Mouse (Mus musculus): ENCODE measurements around the gene Lrrc2. TPM values are rescaled to one million over a fixed set of nuclear protein-coding genes. Genes with fewer than 3 reads are reported as not detected.

Lrrc2 gene
- polyA plus RNA-seq, 1 experiment from 2014 or later = 0.06 TPM

DNA sequence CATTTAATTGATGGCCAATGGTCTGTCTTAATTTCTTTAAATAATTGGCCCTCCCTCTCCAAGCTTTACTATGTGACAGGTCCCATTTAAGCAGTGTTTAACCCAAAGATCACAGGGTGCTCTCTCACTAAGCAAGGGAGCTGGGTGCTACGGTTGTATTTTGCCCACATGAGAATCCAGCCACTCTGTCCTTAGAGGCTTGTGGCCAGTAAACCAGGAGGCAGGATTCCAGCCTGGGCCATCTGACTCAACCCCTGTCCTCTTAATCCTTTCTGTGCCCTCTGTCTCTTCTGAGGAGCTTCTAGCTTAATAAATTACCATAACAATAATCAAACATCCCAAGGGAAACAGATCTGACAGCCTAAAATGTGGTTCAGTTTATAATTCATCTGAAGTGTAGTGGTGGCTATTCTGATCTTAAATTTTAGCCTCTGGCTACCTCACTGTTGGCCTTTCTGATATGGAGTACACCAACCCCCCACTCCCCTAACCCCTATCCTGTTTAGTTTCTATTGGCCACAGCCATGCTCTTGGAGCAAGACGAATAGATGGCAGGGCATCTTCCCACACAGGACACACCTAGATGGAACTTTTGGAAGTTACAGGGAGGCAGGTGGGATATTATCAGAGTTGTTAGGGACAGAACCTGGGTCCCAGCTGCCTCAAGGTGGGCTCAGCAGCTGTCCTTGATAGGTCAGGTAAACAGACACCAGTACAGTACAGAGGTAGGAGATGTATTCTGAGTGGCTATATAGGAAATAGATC, 3.5 kb downstream of the Lrrc2 start:
- Histone ChIP-seq H3K27me3 (replicated peaks; ENCODE audit: control insufficient read depth, insufficient read depth, low read length) (peaks cover 3% of the 10 kb centered on the region; the same call in 1 of the 2 replicates), H3K36me3 (ENCODE audit: control insufficient read depth, insufficient read depth, low read length) (no peaks in the 10 kb centered on the region), H3K9ac (ENCODE audit: low read depth, low read length) (no peak overlapping the region), H3K4me1 (ENCODE audit: control insufficient read depth, insufficient read depth, low read length) (no peaks in the 10 kb centered on the region), H3K4me2 (ENCODE audit: low read depth, low read length) (no peak overlapping the region), H3K27ac (ENCODE audit: low read length) (no peak overlapping the region), H3K9me3 (ENCODE audit: control insufficient read depth, low read length) (no peaks in the 10 kb centered on the region), H3K4me3 (ENCODE audit: low read length) (no peak overlapping the region)
- 49% methylated on average over 2 of the region's 2 CpGs for WGBS
- ATAC-seq = no peak

DNA sequence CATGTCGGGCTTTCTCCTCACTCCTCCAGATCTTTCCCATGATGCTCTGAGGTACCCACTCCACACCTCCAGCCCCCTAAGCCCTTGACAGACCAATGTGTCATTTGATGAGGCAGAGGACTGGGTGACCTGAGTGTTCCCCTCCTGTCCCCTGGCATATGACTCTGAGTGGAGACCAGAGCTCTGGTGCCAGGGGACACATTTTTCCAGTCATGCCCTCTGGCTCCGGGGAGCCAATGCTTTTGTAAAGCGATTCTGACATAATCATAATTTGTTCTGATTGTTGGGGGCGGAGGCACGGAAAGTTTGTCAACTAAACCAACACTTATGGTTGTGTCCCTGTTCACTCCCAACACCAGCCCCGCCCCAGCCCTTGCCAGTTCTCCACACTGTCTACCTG, 4.6 kb downstream of the Lrrc2 start:
- Histone ChIP-seq H3K4me3 (ENCODE audit: low read length) (no peak overlapping the region), H3K36me3 (ENCODE audit: control insufficient read depth, insufficient read depth, low read length) (no peaks in the 10 kb centered on the region), H3K27ac (ENCODE audit: low read length) (no peak overlapping the region), H3K4me2 (ENCODE audit: low read depth, low read length) (no peak overlapping the region), H3K9ac (ENCODE audit: low read depth, low read length) (no peak overlapping the region), H3K4me1 (ENCODE audit: control insufficient read depth, insufficient read depth, low read length) (no peaks in the 10 kb centered on the region), H3K9me3 (ENCODE audit: control insufficient read depth, low read length) (no peaks in the 10 kb centered on the region), H3K27me3 (replicated peaks; ENCODE audit: control insufficient read depth, insufficient read depth, low read length) (peaks cover 3% of the 10 kb centered on the region; the same call in 1 of the 2 replicates)
- WGBS = 90% methylated on average over 6 of the region's 6 CpGs
- no peak for ATAC-seq

DNA sequence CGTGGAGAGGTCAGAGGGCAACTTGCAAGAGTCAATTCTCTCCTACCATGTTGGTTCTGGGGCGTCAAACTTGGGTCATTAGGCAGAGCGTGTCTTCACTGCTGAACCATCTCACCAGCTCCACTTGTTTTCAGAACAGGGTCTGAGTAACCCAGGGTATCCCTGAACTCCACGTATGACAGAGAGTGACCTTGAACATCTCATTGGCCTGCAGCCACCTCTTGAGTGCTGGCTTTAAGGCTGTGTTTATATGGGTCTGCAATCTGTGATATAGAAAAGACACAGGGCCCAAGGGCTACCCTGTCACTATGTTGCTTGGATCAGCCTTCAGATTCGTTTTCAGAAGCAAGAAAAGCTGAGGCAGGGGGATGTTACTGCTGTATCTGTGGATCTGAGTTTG, 8.3 kb downstream of the Lrrc2 start:
- WGBS = 80% methylated on average over 5 of the region's 5 CpGs
- no peak for ATAC-seq
- H3K4me1 ChIP-seq (ENCODE audit: control insufficient read depth, insufficient read depth, low read length) = no peaks in the 10 kb centered on the region
- no peaks in the 10 kb centered on the region; the same call in 1 of the 2 replicates for H3K27me3 ChIP-seq (replicated peaks; ENCODE audit: control insufficient read depth, insufficient read depth, low read length)
- H3K36me3 ChIP-seq (ENCODE audit: control insufficient read depth, insufficient read depth, low read length) = no peaks in the 10 kb centered on the region
- H3K27ac ChIP-seq (ENCODE audit: low read length) = no peak overlapping the region
- H3K4me3 ChIP-seq (ENCODE audit: low read length) = no peak overlapping the region
- no peak overlapping the region for H3K9ac ChIP-seq (ENCODE audit: low read depth, low read length)
- H3K9me3 ChIP-seq (ENCODE audit: control insufficient read depth, low read length) = no peaks in the 10 kb centered on the region
- no peak overlapping the region for H3K4me2 ChIP-seq (ENCODE audit: low read depth, low read length)

DNA sequence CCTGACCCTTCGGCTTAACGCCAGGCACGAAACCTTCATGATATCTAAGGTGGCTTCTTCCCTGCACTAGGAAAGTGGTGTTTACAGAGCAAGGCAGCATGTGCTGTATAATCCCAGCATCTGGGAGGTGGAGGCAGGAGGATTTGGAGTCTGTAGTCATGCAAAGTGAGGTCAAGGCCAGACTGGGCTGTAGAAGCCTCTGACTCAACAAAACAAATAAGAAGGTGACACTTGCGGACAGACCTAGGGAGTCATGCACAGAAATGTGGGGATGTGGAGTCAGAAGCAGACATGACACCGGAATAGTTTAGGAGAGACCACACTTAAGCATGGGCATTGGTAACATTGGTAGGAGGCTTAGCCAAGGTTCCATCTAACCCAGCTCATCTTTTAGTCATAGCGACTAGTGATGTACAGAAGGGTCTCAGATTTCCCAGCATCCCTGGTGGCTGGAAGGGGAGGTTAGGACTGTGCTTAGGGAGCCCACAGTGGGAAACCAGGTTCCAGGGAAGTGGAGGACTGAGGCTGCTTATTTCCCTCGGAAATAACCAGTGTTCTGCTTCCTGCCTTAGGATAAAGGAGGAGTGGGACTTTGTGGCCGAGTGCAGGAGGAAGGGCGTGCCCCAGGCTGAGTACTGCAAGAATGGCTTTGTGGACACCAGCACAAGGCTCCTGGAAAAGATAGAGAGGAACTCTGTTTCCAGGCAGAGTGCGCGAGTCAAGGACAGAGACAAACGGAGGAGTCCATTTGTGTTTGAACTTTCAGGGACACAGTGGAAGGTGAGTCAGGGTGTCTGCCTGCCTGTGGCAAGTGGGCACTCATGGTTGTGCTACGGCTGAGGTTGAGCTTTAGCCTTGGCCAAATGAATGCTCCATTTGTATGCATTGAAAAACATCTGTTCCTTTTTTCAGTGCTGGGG, 9.1 kb downstream of the Lrrc2 start:
- H3K36me3 ChIP-seq (ENCODE audit: control insufficient read depth, insufficient read depth, low read length) = no peaks in the 10 kb centered on the region
- no peak overlapping the region for H3K4me2 ChIP-seq (ENCODE audit: low read depth, low read length)
- no peaks in the 10 kb centered on the region for H3K4me1 ChIP-seq (ENCODE audit: control insufficient read depth, insufficient read depth, low read length)
- H3K27me3 ChIP-seq (replicated peaks; ENCODE audit: control insufficient read depth, insufficient read depth, low read length) = no peaks in the 10 kb centered on the region; the same call in 1 of the 2 replicates
- WGBS = 79% methylated on average over 13 of the region's 13 CpGs
- ATAC-seq = no peak
- no peak overlapping the region for H3K9ac ChIP-seq (ENCODE audit: low read depth, low read length)
- H3K4me3 ChIP-seq (ENCODE audit: low read length) = no peak overlapping the region
- H3K27ac ChIP-seq (ENCODE audit: low read length) = no peak overlapping the region
- no peaks in the 10 kb centered on the region for H3K9me3 ChIP-seq (ENCODE audit: control insufficient read depth, low read length)

DNA sequence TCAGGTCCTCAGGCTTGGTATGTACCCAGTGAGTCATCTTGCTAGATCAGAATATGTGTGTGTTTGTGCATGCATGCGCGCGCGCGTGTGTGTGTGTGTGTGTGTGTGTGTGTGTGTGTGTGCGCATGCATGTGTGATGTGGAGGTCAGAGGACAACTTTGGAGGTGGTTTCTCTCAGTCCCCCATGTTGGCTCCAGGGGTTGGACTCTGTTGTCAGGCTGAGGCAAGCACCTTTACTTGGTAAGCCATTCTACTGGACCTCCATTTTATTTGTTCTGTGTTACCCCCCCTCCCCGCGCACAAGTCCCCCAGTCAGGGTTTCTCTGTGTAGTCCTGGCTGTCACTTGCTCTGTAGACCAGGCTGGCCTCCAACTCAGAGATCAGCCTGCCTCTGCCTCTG, 10.0 kb downstream of the Lrrc2 start:
- no peak overlapping the region for H3K4me2 ChIP-seq (ENCODE audit: low read depth, low read length)
- H3K9me3 ChIP-seq (ENCODE audit: control insufficient read depth, low read length) = no peaks in the 10 kb centered on the region
- H3K4me3 ChIP-seq (ENCODE audit: low read length) = no peak overlapping the region
- no peak for ATAC-seq
- no peaks in the 10 kb centered on the region for H3K4me1 ChIP-seq (ENCODE audit: control insufficient read depth, insufficient read depth, low read length)
- WGBS = 99% methylated on average over 8 of the region's 8 CpGs
- no peak overlapping the region for H3K27ac ChIP-seq (ENCODE audit: low read length)
- H3K27me3 ChIP-seq (replicated peaks; ENCODE audit: control insufficient read depth, insufficient read depth, low read length) = no peaks in the 10 kb centered on the region
- H3K36me3 ChIP-seq (ENCODE audit: control insufficient read depth, insufficient read depth, low read length) = no peaks in the 10 kb centered on the region
- H3K9ac ChIP-seq (ENCODE audit: low read depth, low read length) = no peak overlapping the region

DNA sequence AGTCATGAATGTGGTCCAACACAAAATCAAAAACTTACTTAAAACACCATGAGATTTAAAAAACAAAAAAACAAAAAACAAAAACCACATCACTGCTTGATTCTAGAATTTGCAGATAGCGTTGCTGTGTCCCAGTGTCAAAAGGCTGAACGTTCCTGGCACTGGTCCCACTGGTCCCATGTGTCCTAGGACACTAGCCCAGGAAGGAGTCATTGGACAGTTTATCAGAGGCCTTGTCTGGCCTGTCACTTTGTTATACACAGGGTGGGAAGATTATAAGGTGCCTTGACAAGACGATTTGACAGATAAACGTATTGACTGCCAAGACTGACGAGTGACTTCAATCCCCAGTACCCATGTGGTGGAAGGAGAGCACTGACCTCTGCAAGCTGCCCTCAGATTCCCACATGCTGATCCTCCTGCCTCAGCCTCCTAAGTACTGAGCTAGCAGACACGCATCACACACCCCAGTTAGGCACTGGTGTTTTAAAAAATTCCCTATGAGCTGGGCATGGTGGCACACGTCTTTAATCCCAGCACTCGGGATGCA, 12.3 kb downstream of the Lrrc2 start:
- Histone ChIP-seq H3K4me1 (ENCODE audit: control insufficient read depth, insufficient read depth, low read length) (no peaks in the 10 kb centered on the region), H3K9me3 (ENCODE audit: control insufficient read depth, low read length) (no peaks in the 10 kb centered on the region), H3K27ac (ENCODE audit: low read length) (no peak overlapping the region), H3K4me3 (ENCODE audit: low read length) (no peak overlapping the region), H3K36me3 (ENCODE audit: control insufficient read depth, insufficient read depth, low read length) (no peaks in the 10 kb centered on the region), H3K27me3 (replicated peaks; ENCODE audit: control insufficient read depth, insufficient read depth, low read length) (no peaks in the 10 kb centered on the region), H3K4me2 (ENCODE audit: low read depth, low read length) (no peak overlapping the region), H3K9ac (ENCODE audit: low read depth, low read length) (no peak overlapping the region)
- ATAC-seq = no peak
- WGBS = 90% methylated on average over 8 of the region's 8 CpGs

DNA sequence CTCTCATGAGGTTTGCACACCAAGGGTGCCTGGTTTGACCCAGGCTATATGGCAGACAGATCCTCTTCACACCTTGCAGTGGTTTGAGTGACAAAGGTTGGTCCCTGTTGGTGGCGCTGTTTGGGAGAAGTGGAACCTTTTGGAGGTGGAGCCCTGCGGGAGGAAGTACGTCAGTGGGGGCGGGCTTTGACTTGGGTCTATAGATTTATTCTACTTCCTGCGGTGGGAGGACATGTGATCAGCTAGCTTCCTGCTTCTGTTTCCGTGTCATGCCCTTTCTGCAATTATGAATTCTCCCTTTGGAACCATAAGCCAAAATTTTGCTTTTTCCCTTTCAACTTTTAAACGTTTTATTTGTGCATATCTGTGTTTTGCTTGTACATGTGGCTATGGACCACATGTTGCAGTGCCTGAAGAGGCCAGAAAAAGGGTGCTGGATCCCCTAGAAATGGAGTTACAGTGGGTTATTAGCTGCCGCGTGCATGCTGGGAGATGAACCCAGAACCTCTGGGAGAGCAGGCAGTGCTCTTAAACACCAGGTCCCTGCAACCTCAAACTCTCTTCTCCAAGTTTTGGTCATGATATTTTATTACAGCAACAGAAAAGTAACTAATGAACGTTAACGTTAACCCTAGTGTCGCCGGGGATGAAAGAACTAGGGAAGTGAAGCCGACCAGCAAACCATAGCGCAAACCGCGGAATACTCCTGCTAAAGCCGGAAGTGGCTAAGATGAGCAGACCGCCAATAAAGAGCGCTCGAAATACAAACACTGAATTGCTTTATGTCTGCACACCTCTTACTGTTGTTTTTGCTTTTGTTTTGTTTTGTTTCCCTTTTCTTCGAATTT, 13.9 kb downstream of the Lrrc2 start:
- H3K4me3 ChIP-seq (ENCODE audit: low read length) = no peak overlapping the region
- ATAC-seq = no peak
- no peaks in the 10 kb centered on the region for H3K36me3 ChIP-seq (ENCODE audit: control insufficient read depth, insufficient read depth, low read length)
- H3K9me3 ChIP-seq (ENCODE audit: control insufficient read depth, low read length) = no peaks in the 10 kb centered on the region
- no peak overlapping the region for H3K4me2 ChIP-seq (ENCODE audit: low read depth, low read length)
- no peak overlapping the region for H3K9ac ChIP-seq (ENCODE audit: low read depth, low read length)
- no peaks in the 10 kb centered on the region for H3K4me1 ChIP-seq (ENCODE audit: control insufficient read depth, insufficient read depth, low read length)
- no peak overlapping the region for H3K27ac ChIP-seq (ENCODE audit: low read length)
- H3K27me3 ChIP-seq (replicated peaks; ENCODE audit: control insufficient read depth, insufficient read depth, low read length) = no peaks in the 10 kb centered on the region
- 90% methylated on average over 22 of the region's 22 CpGs for WGBS

DNA sequence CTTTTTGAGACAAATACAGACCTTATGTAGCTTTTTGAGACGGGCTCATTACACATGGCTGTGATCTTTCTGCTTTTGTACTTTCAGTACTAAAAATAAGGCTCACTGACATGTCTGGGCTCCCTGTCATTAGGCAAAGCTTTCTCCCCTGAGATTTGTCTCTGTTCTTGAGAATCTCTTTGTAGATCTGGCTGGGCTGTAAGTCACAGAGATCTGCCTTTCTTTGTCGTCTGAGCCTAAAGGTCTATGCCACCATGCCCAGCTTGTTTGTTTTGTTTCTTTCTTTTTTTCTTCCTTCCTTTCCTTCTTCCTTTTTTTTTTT, 14.5 kb downstream of the Lrrc2 start:
- H3K27me3 ChIP-seq (replicated peaks; ENCODE audit: control insufficient read depth, insufficient read depth, low read length) = no peaks in the 10 kb centered on the region
- H3K4me1 ChIP-seq (ENCODE audit: control insufficient read depth, insufficient read depth, low read length) = no peaks in the 10 kb centered on the region
- no peaks in the 10 kb centered on the region for H3K9me3 ChIP-seq (ENCODE audit: control insufficient read depth, low read length)
- H3K4me3 ChIP-seq (ENCODE audit: low read length) = no peak overlapping the region
- no peak for ATAC-seq
- 66% methylated on average over 2 of the region's 2 CpGs for WGBS
- no peak overlapping the region for H3K9ac ChIP-seq (ENCODE audit: low read depth, low read length)
- no peak overlapping the region for H3K27ac ChIP-seq (ENCODE audit: low read length)
- H3K36me3 ChIP-seq (ENCODE audit: control insufficient read depth, insufficient read depth, low read length) = no peaks in the 10 kb centered on the region
- no peak overlapping the region for H3K4me2 ChIP-seq (ENCODE audit: low read depth, low read length)

DNA sequence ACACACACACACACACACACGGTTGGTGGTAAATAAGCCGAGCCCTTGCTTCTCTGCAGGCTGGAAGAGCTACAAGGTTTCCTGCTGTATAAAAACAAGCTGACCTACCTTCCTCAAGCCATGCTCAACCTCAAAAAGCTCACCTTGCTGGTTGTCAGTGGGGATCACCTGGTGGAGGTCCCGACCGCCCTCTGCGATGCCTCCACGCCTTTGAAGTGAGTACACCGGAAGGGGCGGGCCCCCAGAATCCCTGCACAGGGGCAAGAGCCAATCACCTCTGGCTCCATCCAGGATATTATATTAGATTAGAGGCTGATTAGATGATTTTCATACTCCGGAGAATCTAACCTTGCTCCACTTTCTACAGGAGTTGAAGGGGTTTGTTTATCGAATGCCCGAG, 28.1 kb downstream of the Lrrc2 start:
- Histone ChIP-seq H3K27ac (ENCODE audit: low read length) (no peak overlapping the region), H3K4me2 (ENCODE audit: low read depth, low read length) (no peak overlapping the region), H3K4me3 (ENCODE audit: low read length) (no peak overlapping the region), H3K4me1 (ENCODE audit: control insufficient read depth, insufficient read depth, low read length) (no peaks in the 10 kb centered on the region), H3K27me3 (replicated peaks; ENCODE audit: control insufficient read depth, insufficient read depth, low read length) (no peaks in the 10 kb centered on the region), H3K36me3 (ENCODE audit: control insufficient read depth, insufficient read depth, low read length) (no peaks in the 10 kb centered on the region), H3K9me3 (ENCODE audit: control insufficient read depth, low read length) (no peaks in the 10 kb centered on the region), H3K9ac (ENCODE audit: low read depth, low read length) (no peak overlapping the region)
- WGBS = 93% methylated on average over 11 of the region's 11 CpGs
- ATAC-seq = no peak
